Mouse (Mus musculus) cerebellum, adult 2 months (tissue): ENCODE results near the gene Castor1.

Source experiments
- CTCF ChIP-seq: fragments of 200-500 bp; IDR thresholded peaks from 2 replicates; pipeline ENCODE4 v1.5.1; 2011; ENCODE audit warnings: low read depth, mild to moderate bottlenecking, control low read depth, low read length, moderate library complexity, borderline replicate concordance; ENCODE audit not compliant: insufficient read depth
- POLR2A ChIP-seq: fragments of 200-500 bp; IDR thresholded peaks from 2 replicates; pipeline ENCODE4 v1.6.1; 2011; ENCODE audit warnings: low read length, control low read depth, borderline replicate concordance; ENCODE audit not compliant: insufficient read depth

DNA sequence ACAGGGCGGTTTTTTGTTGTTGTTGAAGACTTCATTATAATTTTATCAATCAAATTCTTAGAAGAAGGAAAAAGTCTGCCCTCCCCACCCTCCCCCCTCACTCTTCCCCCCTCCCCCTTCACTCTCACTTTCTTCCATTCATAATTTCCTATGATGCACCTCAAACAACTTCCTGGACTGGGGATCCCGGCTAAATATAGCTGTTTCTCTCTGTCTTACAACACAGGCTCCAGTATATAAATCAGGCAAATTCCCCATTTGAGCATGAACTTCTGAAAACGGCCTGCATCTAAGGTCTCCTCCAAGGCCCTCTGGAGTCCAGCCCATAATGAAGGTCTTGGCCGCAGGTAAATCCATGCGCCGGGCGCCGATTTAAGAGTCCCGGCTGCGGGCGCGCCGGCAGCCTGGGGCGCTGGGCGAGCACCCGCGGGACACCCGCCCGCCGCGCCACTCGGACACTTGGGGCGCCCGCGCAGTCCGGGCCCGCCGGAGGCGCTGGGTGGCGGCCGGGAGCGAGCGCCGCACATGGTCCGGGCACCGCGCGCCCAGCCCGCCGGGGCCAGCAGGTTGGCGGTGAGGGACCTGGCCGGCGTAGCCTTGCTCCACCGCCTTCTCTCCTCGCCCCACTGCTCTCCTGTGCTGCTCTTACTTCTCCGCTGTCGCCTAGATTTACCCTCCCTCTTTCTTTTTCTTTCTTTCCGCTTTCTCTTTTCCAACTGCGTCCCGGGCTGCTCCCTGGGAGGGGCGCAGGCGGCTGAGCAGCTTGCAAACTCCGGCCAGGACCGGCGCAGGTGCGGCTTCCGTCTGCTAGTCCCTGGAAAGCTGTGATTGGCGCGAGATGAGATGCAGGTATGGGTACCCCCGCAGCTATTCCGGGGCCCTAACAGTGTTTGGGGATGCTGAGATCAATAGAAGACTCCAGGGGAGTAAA is 48.5 kb downstream of the Castor1 start:
- TF ChIP-seq CTCF (no peak), POLR2A (no peak)
